Mouse (Mus musculus) layer of hippocampus, postnatal 36 days (tissue): ENCODE results near the gene Tmed1. TPM values are rescaled to one million over a fixed set of nuclear protein-coding genes. Genes with fewer than 3 reads are reported as not detected.
"Not testable (repeated sequence)": the region's sequence is repeated elsewhere in the genome, so short reads cannot be mapped to it uniquely, and the experiment has no call there.

Experiments used
- DNase-seq, 2 experiments: peaks; one replicate each; pipeline ENCODE4 v3.0.0; 2022
- microRNA-seq, 2 experiments: library from miRNA; unstranded; fragments of <30 nt; microRNA quantifications; one replicate each; pipeline ENCODE4 v1.2.0; 2021
- total RNA-seq, 2 experiments: library from RNA; stranded (reverse); gene quantifications; 2 replicates each; pipeline ENCODE4 v1.2.3; 2021

Tmed1 gene
- total RNA-seq, 2 experiments from 2014 or later: 10.6 to 11.4 TPM

- DNase-seq: no peak
These were observed 37.1 kb downstream of the Tmed1 start for GRCm38 (mm10) chr9:21472913-21473312.

- peak; percentile 32 to 44 for DNase-seq
These were observed 40.7 kb downstream of the Tmed1 start for GRCm38 (mm10) chr9:21469032-21470024.

GRCm38 (mm10) chr9:21464565-21464928, 45.5 kb downstream of the Tmed1 start:
- DNase-seq: not testable (repeated sequence)

- DNase-seq: no peak
These were observed 46.1 kb downstream of the Tmed1 start for GRCm38 (mm10) chr9:21463766-21464564.

GRCm38 (mm10) chr9:21463138-21463590, 46.9 kb downstream of the Tmed1 start:
- DNase-seq: peak; percentile 35 to 37

- DNase-seq: no peak
These were observed 49.6 kb downstream of the Tmed1 start for GRCm38 (mm10) chr9:21460400-21460940.

GRCm38 (mm10) chr9:21458821-21459220, 51.2 kb downstream of the Tmed1 start:
- DNase-seq: no peak

Small RNAs within 50 kb of the gene (microRNA-seq; reads per million reads assigned to microRNA genes)
- 0 reads per million in 2 experiments for gene Mir199a-1

Other genes starting within 250 kb of the Tmed1 start
- gene Atg4d, start 245.0 kb downstream of the Tmed1 start, total RNA-seq: 10 to 100 TPM; 38.8 to 40.9 TPM
- gene Kri1, start 222.3 kb downstream of the Tmed1 start, total RNA-seq: 10 to 100 TPM; 48.1 to 50.2 TPM
- gene Cdkn2d, start 218.8 kb downstream of the Tmed1 start, total RNA-seq: 10 to 100 TPM; 53.0 to 62.9 TPM
- gene Ap1m2, start 197.9 kb downstream of the Tmed1 start, total RNA-seq: under 1 TPM; 0.35 to 0.57 TPM
- gene Slc44a2, start 189.6 kb downstream of the Tmed1 start, total RNA-seq: 10 to 100 TPM; 49.6 to 56.3 TPM
- 100 to 1,000 TPM in 1 of 2 experiments, 10 to 100 TPM in 1; 80.8 to 107 TPM for gene Ilf3, start 142.4 kb downstream of the Tmed1 start, total RNA-seq
- gene Qtrt1, start 98.4 kb downstream of the Tmed1 start, total RNA-seq: 10 to 100 TPM; 36.6 to 44.2 TPM
- gene Dnm2, start 85.3 kb downstream of the Tmed1 start, total RNA-seq: 10 to 100 TPM; 58.1 to 70.6 TPM
- gene AB124611, start 15.9 kb upstream of the Tmed1 start, total RNA-seq: under 1 TPM in 1 of 2 experiments, not detected in 1; 0.33 TPM
- gene Carm1, start 36.6 kb upstream of the Tmed1 start, total RNA-seq: 10 to 100 TPM; 75.6 to 81.5 TPM
- 10 to 100 TPM; 58.9 to 59.4 TPM for gene Timm29, start 82.5 kb upstream of the Tmed1 start, total RNA-seq
- gene Yipf2, start 82.6 kb upstream of the Tmed1 start, total RNA-seq: 10 to 100 TPM; 17.8 to 18.4 TPM
- gene Smarca4, start 105.9 kb upstream of the Tmed1 start, total RNA-seq: 100 to 1,000 TPM; 115 to 116 TPM
- 10 to 100 TPM; 13.7 to 14.1 TPM for gene Ldlr, start 213.2 kb upstream of the Tmed1 start, total RNA-seq